Mouse (Mus musculus) CH12.LX (cell line): ENCODE results near the gene Bcor. TPM values are rescaled to one million over a fixed set of nuclear protein-coding genes. Genes with fewer than 3 reads are reported as not detected.
A peak's percentile ranks its signal among the peaks of the same experiment; 100 is the strongest.

ENCODE experiments used
- DNase-seq: peaks from one replicate; pipeline ENCODE4 v3.0.0-alpha.2; 2013; ENCODE audit errors: extremely low read depth
- H3K27ac ChIP-seq: 2 replicates; pipeline ENCODE4 v1.5.1; 2012; ENCODE audit warnings: low read depth, mild to moderate bottlenecking, control low read depth, moderate library complexity; ENCODE audit not compliant: insufficient read depth
- H3K27me3 ChIP-seq: replicated peaks from 2 replicates; pipeline ENCODE3; 2012; ENCODE audit warnings: inconsistent platforms
- H3K36me3 ChIP-seq, 2 experiments: replicated peaks in 1 of 2; 2 replicates each; pipeline versions ENCODE3 to v1.6.1; 2012; ENCODE audit warnings: inconsistent platforms in 1 of 2, low read length in 1 of 2, mild to moderate bottlenecking in 1 of 2, mixed read lengths in 1 of 2, moderate library complexity in 1 of 2; ENCODE audit not compliant: control insufficient read depth in 1 of 2, insufficient read depth in 1 of 2
- H3K4me1 ChIP-seq, 2 experiments: 2 replicates each; pipeline ENCODE4 v1.6.1; 2012; ENCODE audit warnings: inconsistent platforms in 1 of 2, moderate library complexity in 1 of 2; ENCODE audit not compliant: insufficient read depth in 2 of 2, control insufficient read depth in 1 of 2
- H3K4me2 ChIP-seq: 2 replicates; pipeline ENCODE4 v1.6.1; 2012; ENCODE audit warnings: low read depth, mild to moderate bottlenecking, control low read depth; ENCODE audit not compliant: poor library complexity, insufficient read depth, severe bottlenecking
- H3K4me3 ChIP-seq, 3 experiments: fragments of 150-350 bp in 1 of 3; sonication (generic) in 1 of 3; replicated peaks in 1 of 3; 2 replicates each; pipeline versions ENCODE3 to v1.5.1; 2011 to 2012; ENCODE audit warnings: low read depth in 2 of 3, low read length in 2 of 3, mild to moderate bottlenecking in 2 of 3, moderate library complexity in 2 of 3, control low read depth in 1 of 3, improper control_type of control experiment in 1 of 3, inconsistent platforms in 1 of 3, mixed read lengths in 1 of 3; ENCODE audit not compliant: poor library complexity in 1 of 3
- H3K79me2 ChIP-seq: replicated peaks from 2 replicates; pipeline ENCODE4 v1.6.1; 2012; ENCODE audit warnings: mild to moderate bottlenecking, moderate library complexity; ENCODE audit not compliant: control insufficient read depth, poor library complexity, insufficient read depth, severe bottlenecking; ENCODE audit errors: extremely low read depth
- H3K9ac ChIP-seq: 2 replicates; pipeline ENCODE4 v1.6.1; 2012; ENCODE audit warnings: low read depth, mild to moderate bottlenecking, control low read depth, moderate library complexity; ENCODE audit not compliant: insufficient read depth
- H3K9me3 ChIP-seq: replicated peaks from 2 replicates; pipeline ENCODE3; 2012; ENCODE audit warnings: low read length, inconsistent platforms, mixed read lengths
- BHLHE40 ChIP-seq: IDR thresholded peaks from 2 replicates; pipeline ENCODE4 v1.6.1; 2011; ENCODE audit warnings: mild to moderate bottlenecking, low read depth, low read length, improper control_type of control experiment
- CHD1 ChIP-seq: IDR thresholded peaks from 2 replicates; pipeline ENCODE4 v1.6.1; 2012; ENCODE audit warnings: low read depth, low read length, improper control_type of control experiment, inconsistent platforms
- CHD2 ChIP-seq: IDR thresholded peaks from 2 replicates; pipeline ENCODE4 v1.6.1; 2011; ENCODE audit warnings: low read length, improper control_type of control experiment
- E2F4 ChIP-seq: IDR thresholded peaks from 2 replicates; pipeline ENCODE4 v1.6.1; 2011; ENCODE audit warnings: low read depth, low read length, improper control_type of control experiment; ENCODE audit not compliant: insufficient replicate concordance
- ELF1 ChIP-seq: IDR thresholded peaks from 2 replicates; pipeline ENCODE4 v1.6.1; 2014; ENCODE audit warnings: low read depth, mild to moderate bottlenecking, inconsistent platforms, low read length, improper control_type of control experiment
- EP300 ChIP-seq: IDR thresholded peaks from 2 replicates; pipeline ENCODE4 v1.6.1; 2011; ENCODE audit warnings: low read length, improper control_type of control experiment
- ETS1 ChIP-seq: conservative IDR thresholded peaks from 2 replicates; pipeline ENCODE4 v1.6.1; 2012; ENCODE audit warnings: low read depth, mild to moderate bottlenecking, inconsistent platforms, low read length, improper control_type of control experiment, moderate library complexity
- GABPA ChIP-seq: IDR thresholded peaks from 2 replicates; pipeline ENCODE4 v1.6.1; 2012; ENCODE audit warnings: low read depth, low read length, improper control_type of control experiment, inconsistent platforms; ENCODE audit not compliant: insufficient replicate concordance
- HCFC1 ChIP-seq: IDR thresholded peaks from 2 replicates; pipeline ENCODE4 v1.6.1; 2012; ENCODE audit warnings: low read depth, mild to moderate bottlenecking, inconsistent platforms, low read length, improper control_type of control experiment
- IRF4 ChIP-seq: IDR thresholded peaks from 2 replicates; pipeline ENCODE4 v1.6.1; 2014; ENCODE audit warnings: low read depth, mild to moderate bottlenecking, inconsistent platforms, low read length, improper control_type of control experiment
- JUN ChIP-seq: IDR thresholded peaks from 2 replicates; pipeline ENCODE4 v1.6.1; 2011; ENCODE audit warnings: low read depth, mild to moderate bottlenecking, low read length, improper control_type of control experiment, moderate library complexity; ENCODE audit not compliant: insufficient read depth
- JUND ChIP-seq: conservative IDR thresholded peaks from 2 replicates; pipeline ENCODE4 v1.6.1; 2011; ENCODE audit warnings: low read depth, low read length, improper control_type of control experiment
- KAT2A ChIP-seq: IDR thresholded peaks from 2 replicates; pipeline ENCODE4 v1.6.1; 2012; ENCODE audit warnings: low read length, improper control_type of control experiment, inconsistent platforms; ENCODE audit not compliant: insufficient replicate concordance
- MAZ ChIP-seq: IDR thresholded peaks from 2 replicates; pipeline ENCODE4 v1.6.1; 2012; ENCODE audit warnings: low read depth, mild to moderate bottlenecking, inconsistent platforms, low read length, improper control_type of control experiment, moderate library complexity
- MEF2A ChIP-seq: IDR thresholded peaks from 2 replicates; pipeline ENCODE4 v1.6.1; 2014; ENCODE audit warnings: low read depth, mild to moderate bottlenecking, inconsistent platforms, low read length, improper control_type of control experiment, borderline replicate concordance
- MYC ChIP-seq: IDR thresholded peaks from 2 replicates; pipeline ENCODE4 v1.6.1; 2011; ENCODE audit warnings: low read depth, mild to moderate bottlenecking, improper control_type of control experiment, low read length
- NELFE ChIP-seq: IDR thresholded peaks from 2 replicates; pipeline ENCODE4 v1.6.1; 2011; ENCODE audit warnings: low read depth, low read length, improper control_type of control experiment
- PAX5 ChIP-seq: IDR thresholded peaks from 2 replicates; pipeline ENCODE4 v1.6.1; 2012; ENCODE audit warnings: low read length, inconsistent platforms, mixed read lengths
- POLR2A ChIP-seq: IDR thresholded peaks from 2 replicates; pipeline ENCODE4 v1.6.1; 2011; ENCODE audit warnings: low read depth, mild to moderate bottlenecking, improper control_type of control experiment, low read length
- SIN3A ChIP-seq: IDR thresholded peaks from 2 replicates; pipeline ENCODE4 v1.6.1; 2012; ENCODE audit warnings: low read length, improper control_type of control experiment, inconsistent platforms
- SMC3 ChIP-seq: IDR thresholded peaks from 2 replicates; pipeline ENCODE4 v1.6.1; 2011; ENCODE audit warnings: low read depth, low read length, improper control_type of control experiment
- TBP ChIP-seq: conservative IDR thresholded peaks from 2 replicates; pipeline ENCODE4 v1.6.1; 2011; ENCODE audit warnings: low read depth, low read length, improper control_type of control experiment
- TCF12 ChIP-seq: IDR thresholded peaks from 2 replicates; pipeline ENCODE4 v1.6.1; 2014; ENCODE audit warnings: low read depth, mild to moderate bottlenecking, inconsistent platforms, low read length, improper control_type of control experiment
- UBTF ChIP-seq: IDR thresholded peaks from 2 replicates; pipeline ENCODE4 v1.6.1; 2012; ENCODE audit warnings: low read depth, mild to moderate bottlenecking, inconsistent platforms, low read length, improper control_type of control experiment, moderate library complexity
- USF1 ChIP-seq: IDR thresholded peaks from 2 replicates; pipeline ENCODE4 v1.6.1; 2014; ENCODE audit warnings: low read depth, mild to moderate bottlenecking, inconsistent platforms, low read length, improper control_type of control experiment
- ZC3H11A ChIP-seq: IDR thresholded peaks from 2 replicates; pipeline ENCODE4 v1.6.1; 2012; ENCODE audit warnings: low read depth, mild to moderate bottlenecking, inconsistent platforms, low read length, improper control_type of control experiment
- ZKSCAN1 ChIP-seq: IDR thresholded peaks from 2 replicates; pipeline ENCODE4 v1.6.1; 2012; ENCODE audit warnings: low read depth, inconsistent platforms, low read length, improper control_type of control experiment, borderline replicate concordance
- ZMIZ1 ChIP-seq: IDR thresholded peaks from 2 replicates; pipeline ENCODE4 v1.6.1; 2012; ENCODE audit warnings: low read depth, mild to moderate bottlenecking, inconsistent platforms, low read length, improper control_type of control experiment
- ZNF384 ChIP-seq: IDR thresholded peaks from 2 replicates; pipeline ENCODE4 v1.6.1; 2012; ENCODE audit warnings: low read depth, low read length, improper control_type of control experiment, inconsistent platforms
- dilution Hi-C: fragments of 300-500 bp; cut with MboI; formaldehyde crosslinking; loops from 2 replicates; pipeline ENCODE4 v1.14.3; 2020; ENCODE audit warnings: low sequenced_read_pairs; ENCODE audit not compliant: extremely low pct_unique_long_range_greater_than_20kb, extremely low pct_ligation_motif_present
- in situ Hi-C: fragments of 300-500 bp; cut with MboI; formaldehyde crosslinking; loops from 3 replicates; pipeline ENCODE4 v1.14.3; 2019; ENCODE audit warnings: low sequenced_read_pairs, low pct_ligation_motif_present, low pct_unique_long_range_greater_than_20kb, mixed read lengths
- polyA plus RNA-seq: library from polyadenylated mRNA; unstranded; fragments of >175 nt; gene quantifications from 2 replicates; pipeline ENCODE4 v1.2.1, GENCODE M21; 2012; ENCODE audit warnings: low read depth; ENCODE audit not compliant: insufficient read length
- total RNA-seq, 2 experiments: library from RNA; depleted of rRNA; stranded (reverse); fragments of 300-350 nt in 1 of 2; fragments of >200 nt in 1 of 2; gene quantifications; 2 replicates each; pipeline ENCODE4 v1.2.3; 2012 to 2014

The Bcor gene
- total and polyA plus RNA-seq, 3 experiments: 14.3 to 41.1 (median 33.8) TPM

DNA sequence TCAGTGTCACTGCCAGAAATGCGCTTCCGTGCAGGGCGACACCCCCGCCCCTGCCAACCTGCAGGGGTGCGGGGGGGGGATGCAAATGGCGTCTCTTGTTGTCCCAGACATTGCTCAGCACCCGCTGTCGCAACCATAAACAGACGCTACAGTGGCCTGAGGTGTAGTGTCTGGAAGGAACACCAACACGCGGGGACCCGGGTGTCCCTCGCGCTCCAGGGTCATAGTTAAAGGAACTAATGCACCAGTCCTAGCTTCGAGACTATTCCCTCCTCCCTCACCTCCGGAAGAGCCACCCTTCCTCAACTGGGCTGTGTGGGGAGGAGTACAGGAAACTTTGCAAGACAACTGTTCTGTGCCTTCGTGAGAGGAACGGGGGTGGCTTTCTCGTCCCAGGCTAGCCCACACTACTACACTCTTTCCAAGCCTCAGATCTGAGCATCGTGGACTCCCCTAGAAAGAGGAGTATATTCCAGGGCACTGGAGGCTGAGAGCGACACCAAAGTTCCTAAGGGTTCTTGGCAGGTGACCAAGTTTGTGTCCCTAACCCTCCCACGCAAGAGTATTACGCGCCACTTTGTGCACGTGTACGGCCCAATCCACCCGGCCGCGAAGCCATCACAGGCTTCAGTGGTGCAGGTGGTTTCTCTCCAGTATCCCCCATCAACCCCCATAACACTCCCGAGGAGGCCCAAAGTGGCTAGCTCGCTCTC, 1.2 kb downstream of the Bcor start (continued):
- TF ChIP-seq ETS1 (no peak), GABPA (no peak), JUND (no peak), SIN3A (no peak), ELF1 (0 out of 2 replicates have a peak, but pooled peaks have one; percentile 18), UBTF (no peak), ZC3H11A (no peak), KAT2A (no peak), ZKSCAN1 (no peak), MYC (no peak), ZNF384 (no peak), EP300 (no peak), USF1 (no peak), MAZ (no peak), E2F4 (no peak), PAX5 (no peak), TBP (no peak), HCFC1 (no peak), NELFE (0 out of 2 replicates have a peak, but pooled peaks have one; percentile 31), SMC3 (no peak)

GRCm38 (mm10) chrX:12158244-12158820, 1.8 kb downstream of the Bcor start:
- in situ Hi-C loops: no loop called here
- Histone ChIP-seq H3K27me3 (no peaks in the 10 kb centered on the region), H3K79me2 (no peaks in the 10 kb centered on the region), H3K9me3 (peaks cover 4% of the 10 kb centered on the region), H3K4me1 (peaks cover 0 to 11% of the 10 kb centered on the region in 2 experiments; a peak in 3 of 4 replicates), H3K36me3 (no peaks in the 10 kb centered on the region), H3K9ac (peak overlapping the region; percentile 90), H3K27ac (peak overlapping the region; percentile 27), H3K4me2 (peak overlapping the region; percentile 41), H3K4me3 (peak overlapping the region in 2 of 3 experiments; percentile 28 to 75)
- DNase-seq: peak; percentile 61
- dilution Hi-C loops: no loop called here
- TF ChIP-seq IRF4 (peak; percentile 63), EP300 (peak; percentile 53), UBTF (peak; percentile 74; the same call in 1 of the 2 replicates), POLR2A (peak; percentile 17; the same call in 1 of the 2 replicates), JUN (peak; percentile 86), CHD2 (peak; percentile 87), TCF12 (peak; percentile 73; the same call in 1 of the 2 replicates), MEF2A (peak; percentile 79), CHD1 (no peak), ELF1 (no peak), ZMIZ1 (no peak), ETS1 (peak; percentile 84), MAZ (0 out of 2 replicates have a peak, but pooled peaks have one; percentile 44), MYC (peak; percentile 55; the same call in 1 of the 2 replicates), SIN3A (no peak), JUND (peak; percentile 60; the same call in 1 of the 2 replicates), BHLHE40 (peak; percentile 63)
